Mouse (Mus musculus) neutrophil, adult 5-6 weeks (primary cell): Measurements from ENCODE around the gene 3110009E18Rik. TPM values are rescaled to one million over a fixed set of nuclear protein-coding genes. Genes with fewer than 3 reads are reported as not detected.
A peak's percentile ranks its signal among the peaks of the same experiment; 100 is the strongest.

Experiments used
- ATAC-seq: fragments of 151-379, 151-347 bp; 2 replicates; pipeline ENCODE4 v1.8.0; 2017; ENCODE audit warnings: mild to moderate bottlenecking, moderate TSS enrichment; ENCODE audit not compliant: insufficient number of reproducible peaks, poor library complexity, low FRiP score, severe bottlenecking; ENCODE audit errors: extremely low read depth
- total RNA-seq: library from RNA; stranded (forward); fragments of 200-1000 nt; gene quantifications from 2 replicates; pipeline ENCODE4 v1.2.3, GENCODE M21; 2017

The 3110009E18Rik gene
- total RNA-seq: 5.1 and 5.5 TPM in 2 replicates

GRCm38 (mm10) chr1:120120969-120121811, at the start of gene 3110009E18Rik, which contains the start of gene Dbi:
3110009E18Rik (plus strand) TSS chr1:120121187.
Dbi (minus strand) TSS chr1:120121078.
- peak; percentile 94 for ATAC-seq

- no peak for ATAC-seq
These were observed 48.1 kb upstream of the 3110009E18Rik start for GRCm38 (mm10) chr1:120072900-120073299.

- ATAC-seq: no peak
These were observed 47.3 kb upstream of the 3110009E18Rik start, which contains the start of gene Tmem37 for GRCm38 (mm10) chr1:120073519-120074306. Tmem37 (minus strand) TSS chr1:120074074.

- ATAC-seq: no peak
These were observed 46.7 kb upstream of the 3110009E18Rik start for GRCm38 (mm10) chr1:120074307-120074702.

- ATAC-seq: no peak
These were observed 46.1 kb upstream of the 3110009E18Rik start for GRCm38 (mm10) chr1:120074931-120075330.

- no peak for ATAC-seq
These were observed 45.5 kb upstream of the 3110009E18Rik start for GRCm38 (mm10) chr1:120075507-120075906.

GRCm38 (mm10) chr1:120077746-120078410, 43.1 kb upstream of the 3110009E18Rik start:
- no peak for ATAC-seq

- no peak for ATAC-seq
These were observed 40.4 kb upstream of the 3110009E18Rik start for GRCm38 (mm10) chr1:120080632-120081031.

GRCm38 (mm10) chr1:120082957-120083585, 37.9 kb upstream of the 3110009E18Rik start:
- ATAC-seq: no peak

GRCm38 (mm10) chr1:120083921-120084517, 37.0 kb upstream of the 3110009E18Rik start:
- ATAC-seq: no peak

GRCm38 (mm10) chr1:120085696-120086095, 35.3 kb upstream of the 3110009E18Rik start:
- ATAC-seq: no peak

GRCm38 (mm10) chr1:120086644-120087043, 34.3 kb upstream of the 3110009E18Rik start:
- ATAC-seq: no peak

GRCm38 (mm10) chr1:120089180-120089579, 31.8 kb upstream of the 3110009E18Rik start:
- ATAC-seq: no peak

- no peak for ATAC-seq
These were observed 30.0 kb upstream of the 3110009E18Rik start for GRCm38 (mm10) chr1:120090880-120091570.

GRCm38 (mm10) chr1:120093482-120094134, 27.4 kb upstream of the 3110009E18Rik start:
- peak; percentile 71 for ATAC-seq

- ATAC-seq: no peak
These were observed 26.1 kb upstream of the 3110009E18Rik start for GRCm38 (mm10) chr1:120094920-120095319.

- ATAC-seq: peak; percentile 44
These were observed 22.7 kb upstream of the 3110009E18Rik start for GRCm38 (mm10) chr1:120098327-120098726.
